In genomic region chr15:77958071-77958470, GRCm38 (mm10) we compare ENCODE assay signal across 20 mouse cellular contexts. TPM values are rescaled to one million over a fixed set of nuclear protein-coding genes. Genes with fewer than 3 reads are reported as not detected.
DNase-seq lines count a peak whose midpoint lies in the region; ATAC-seq and TF ChIP-seq lines count a peak whose summit lies in the region.
"Had no signal": no experiment of that assay in that cellular context is flagged by ENCODE, and none has a peak within 500 bp of the region (broad histone marks: within the 10 kb centered on the region; RNA-seq: fewer than 3 reads in every experiment).

No protein-coding gene starts in this region.

- TF ChIP-seq CTCF in heart, adult 2 months (IDR thresholded peaks at IDR 0.05), result no peak
- TF ChIP-seq CTCF in MEL (IDR thresholded peaks at IDR 0.05 in 2 of 3, conservative IDR thresholded peaks at IDR 0.05 in 1 of 3; ENCODE audit: control insufficient read depth in 1 of 3, insufficient read depth in 1 of 3, low read depth in 2 of 3, low read length in 3 of 3, poor library complexity in 1 of 3, severe bottlenecking in 1 of 3), result no peak

- intact Hi-C loops in heart, adult 2 months (cut with DNase I), result no loop called here

- no peak for TF ChIP-seq EP300 in heart, adult 2 months (IDR thresholded peaks at IDR 0.05; ENCODE audit: insufficient read depth, low read depth, low read length)
- no peak for TF ChIP-seq EP300 in MEL (IDR thresholded peaks at IDR 0.05; ENCODE audit: low read depth in 1 of 2, low read length in 2 of 2)

- H3K27ac ChIP-seq in heart, adult 2 months, result no peak overlapping the region
- H3K27ac ChIP-seq in MEL (ENCODE audit: control insufficient read depth, low read depth, low read length), result no peak overlapping the region
- H3K27ac ChIP-seq in hindbrain, embryonic 12.5 days, result no peak overlapping the region
- H3K27ac ChIP-seq: embryonic facial prominence, embryonic 12.5 days; forebrain, embryonic 15.5 days; hindbrain, embryonic 10.5 days; hindbrain, embryonic 15.5 days had no signal

- H3K36me3 ChIP-seq in heart, adult 2 months (ENCODE audit: control insufficient read depth, insufficient read depth, low read length), result no peaks in the 10 kb centered on the region
- H3K36me3 ChIP-seq in MEL (ENCODE audit: control insufficient read depth in 1 of 2, insufficient read depth in 2 of 2, low read length in 2 of 2), result peaks cover 6 to 8% of the 10 kb centered on the region in 2 experiments
- peaks cover 47% of the 10 kb centered on the region for H3K36me3 ChIP-seq in hindbrain, embryonic 12.5 days

- H3K27me3 ChIP-seq in heart, adult 2 months (ENCODE audit: control insufficient read depth, insufficient read depth, low read length), result peaks cover 6% of the 10 kb centered on the region
- H3K27me3 ChIP-seq in MEL (ENCODE audit: control insufficient read depth in 1 of 2, insufficient read depth in 2 of 2, low read length in 2 of 2), result no peaks in the 10 kb centered on the region
- H3K27me3 ChIP-seq in hindbrain, embryonic 12.5 days, result peaks cover 19% of the 10 kb centered on the region
- H3K27me3 ChIP-seq: forebrain, embryonic 15.5 days; hindbrain, embryonic 15.5 days; Patski had no signal

- 0 out of 2 replicates have a peak, but pooled peaks have one; percentile 8 for TF ChIP-seq POLR2A in heart, adult 2 months (IDR thresholded peaks at IDR 0.05; ENCODE audit: insufficient read depth, low read depth, low read length)
- TF ChIP-seq POLR2A in MEL (IDR thresholded peaks at IDR 0.05; ENCODE audit: control insufficient read depth in 1 of 2, insufficient read depth in 1 of 2, low read depth in 1 of 2, low read length in 2 of 2, poor library complexity in 1 of 2), result peak in 1 of 2 experiments; percentile 64; a peak in 2 of 4 replicates

- no peak overlapping the region for H3K4me3 ChIP-seq in heart, adult 2 months
- no peak overlapping the region for H3K4me3 ChIP-seq in MEL (ENCODE audit: control insufficient read depth in 1 of 2, insufficient read depth in 1 of 2, low read depth in 2 of 2, low read length in 2 of 2)
- no peak overlapping the region for H3K4me3 ChIP-seq in hindbrain, embryonic 12.5 days
- H3K4me3 ChIP-seq: embryonic facial prominence, embryonic 12.5 days; forebrain, embryonic 15.5 days; heart, embryonic 12.5 days; hindbrain, embryonic 10.5 days; hindbrain, embryonic 15.5 days had no signal

- H3K4me1 ChIP-seq in heart, adult 2 months (ENCODE audit: control insufficient read depth, insufficient read depth, low read length), result no peaks in the 10 kb centered on the region
- H3K4me1 ChIP-seq in MEL (ENCODE audit: control insufficient read depth in 1 of 2, insufficient read depth in 2 of 2, low read length in 2 of 2), result peaks cover 4 to 16% of the 10 kb centered on the region in 2 experiments; a peak in 3 of 4 replicates
- peaks cover 16% of the 10 kb centered on the region for H3K4me1 ChIP-seq in hindbrain, embryonic 12.5 days

- WGBS in heart, adult 2 months, result 52% methylated on average over 3 of the region's 3 CpGs
- 62% methylated on average over 3 of the region's 3 CpGs for WGBS in hindbrain, embryonic 12.5 days

- no peaks in the 10 kb centered on the region for H3K9me3 ChIP-seq in MEL (replicated peaks; ENCODE audit: insufficient read depth, low read length)
- no peaks in the 10 kb centered on the region for H3K9me3 ChIP-seq in hindbrain, embryonic 12.5 days (replicated peaks)
- H3K9me3 ChIP-seq: embryonic facial prominence, embryonic 12.5 days; forebrain, embryonic 15.5 days; heart, embryonic 12.5 days; hindbrain, embryonic 10.5 days; hindbrain, embryonic 15.5 days had no signal

- ATAC-seq in hindbrain, embryonic 12.5 days (ENCODE audit: low FRiP score), result no peak
- ATAC-seq: forebrain, embryonic 15.5 days; inflammation-experienced regulatory T-cells, adult 6 months; intestine, postnatal 0 days; Patski had no signal

- H3K79me2 ChIP-seq in heart, adult 2 months (replicated peaks; ENCODE audit: control insufficient read depth, insufficient read depth, low read length), result no peaks in the 10 kb centered on the region
- no peaks in the 10 kb centered on the region; the same call in none of the 2 replicates for H3K79me2 ChIP-seq in MEL (ENCODE audit: control insufficient read depth, insufficient read depth, low read length, poor library complexity)

- no peak overlapping the region for H3K4me2 ChIP-seq in hindbrain, embryonic 12.5 days (replicated peaks)
- H3K4me2 ChIP-seq: embryonic facial prominence, embryonic 12.5 days; forebrain, embryonic 15.5 days; heart, embryonic 12.5 days had no signal

- no peak for DNase-seq in heart, adult 2 months
- DNase-seq in heart, adult 9 months (ENCODE audit: low spot score in 2 of 2), result no peak
- peak; percentile 30 for DNase-seq in A20 (ENCODE audit: low read depth, low spot score)
- peak; percentile 60 for DNase-seq in MEL (ENCODE audit: low read depth, low spot score)
- DNase-seq in yolk sac, embryonic 10.5 days (ENCODE audit: low spot score), result peak; percentile 9
- DNase-seq in cerebellum, postnatal 14 days, result no peak
- DNase-seq: adrenal gland, adult 8-10 months; adrenal gland, postnatal 36 days; cerebellum, adult 2 months; cerebellum, postnatal 25 days; heart, adult 18-20 months had no signal

- H3K9ac ChIP-seq in heart, adult 2 months (ENCODE audit: low read depth, low read length), result no peak overlapping the region
- no peak overlapping the region for H3K9ac ChIP-seq in MEL (ENCODE audit: control insufficient read depth, low read depth, low read length, poor library complexity, severe bottlenecking)
- no peak overlapping the region for H3K9ac ChIP-seq in hindbrain, embryonic 12.5 days
- H3K9ac ChIP-seq: embryonic facial prominence, embryonic 12.5 days; forebrain, embryonic 15.5 days; heart, embryonic 12.5 days; hindbrain, embryonic 15.5 days had no signal

- no peak for TF ChIP-seq RAD21 in MEL (IDR thresholded peaks at IDR 0.05; ENCODE audit: low read depth, low read length)

TF ChIP-seq in MEL, 35 proteins besides CTCF, POLR2A, EP300 and RAD21:
- TF ChIP-seq POLR2AphosphoS2 (IDR thresholded peaks at IDR 0.05; ENCODE audit: low read length) (peak; percentile 90), SIN3A (IDR thresholded peaks at IDR 0.05; ENCODE audit: low read length) (no peak), RCOR1 (IDR thresholded peaks at IDR 0.05; ENCODE audit: low read depth, low read length) (peak; percentile 36; the same call in 1 of the 2 replicates), MAFK (IDR thresholded peaks at IDR 0.05; ENCODE audit: borderline replicate concordance, low read depth, low read length) (no peak), SMC3 (IDR thresholded peaks at IDR 0.05; ENCODE audit: low read depth, low read length) (0 out of 2 replicates have a peak, but pooled peaks have one; percentile 8), USF2 (IDR thresholded peaks at IDR 0.05; ENCODE audit: borderline replicate concordance in 1 of 2, insufficient read depth in 1 of 2, low read depth in 1 of 2, low read length in 2 of 2) (no peak), ZMIZ1 (IDR thresholded peaks at IDR 0.05; ENCODE audit: low read depth, low read length) (peak; percentile 49; the same call in 1 of the 2 replicates)
TF ChIP-seq in MEL: peak in this region for 4.

RNA-seq across cellular contexts. Expression of gene Foxred2, which starts 1.5 kb away (rescaled TPM):
- under 1 TPM; 0.39 to 0.84 TPM for total RNA-seq in heart, adult 2 months (2021)
- polyA plus RNA-seq in heart, adult 2 months (2012; rRNA removed), result 0.96 and 1.1 TPM in 2 replicates
- 6.3 and 9.9 TPM in 2 replicates for total RNA-seq in MEL (2012; rRNA removed)
- 10 to 100 TPM in 1 of 2 experiments, not detected in 1; 12.2 TPM for polyA plus RNA-seq in MEL (2012; ENCODE audit: insufficient read depth in 1 of 2, insufficient read length in 2 of 2, low read depth in 1 of 2, low replicate concordance in 2 of 2, missing spikeins in 1 of 2)
- 4.9 and 5.6 TPM in 2 replicates for polyA plus RNA-seq in hindbrain, embryonic 12.5 days (2016; fragmentation: Nextera tagmentation; extraction: Ambion mirVana)

RNA-seq across cellular contexts. Expression of gene Eif3d, which starts 12.5 kb away (rescaled TPM):
- total RNA-seq in heart, adult 2 months (2021), result 10 to 100 TPM; 62.6 to 64.4 TPM
- 69.5 and 87.6 TPM in 2 replicates for polyA plus RNA-seq in heart, adult 2 months (2012; rRNA removed)
- 507 and 521 TPM in 2 replicates for total RNA-seq in MEL (2012; rRNA removed)
- polyA plus RNA-seq in MEL (2012; ENCODE audit: insufficient read depth in 1 of 2, insufficient read length in 2 of 2, low read depth in 1 of 2, low replicate concordance in 2 of 2, missing spikeins in 1 of 2), result 100 to 1,000 TPM; 619 to 738 TPM
- 194 and 202 TPM in 2 replicates for polyA plus RNA-seq in hindbrain, embryonic 12.5 days (2016; fragmentation: Nextera tagmentation; extraction: Ambion mirVana)

RNA-seq across cellular contexts. Expression of gene Txn2, which starts 29.3 kb away (rescaled TPM):
- 100 to 1,000 TPM; 260 to 299 TPM for total RNA-seq in heart, adult 2 months (2021)
- polyA plus RNA-seq in heart, adult 2 months (2012; rRNA removed), result 403 and 411 TPM in 2 replicates
- 188 and 207 TPM in 2 replicates for total RNA-seq in MEL (2012; rRNA removed)
- polyA plus RNA-seq in MEL (2012; ENCODE audit: insufficient read depth in 1 of 2, insufficient read length in 2 of 2, low read depth in 1 of 2, low replicate concordance in 2 of 2, missing spikeins in 1 of 2), result 100 to 1,000 TPM; 114 to 416 TPM
- polyA plus RNA-seq in hindbrain, embryonic 12.5 days (2016; fragmentation: Nextera tagmentation; extraction: Ambion mirVana), result 191 and 206 TPM in 2 replicates

Comparison
In these comparisons a context has a peak if more than half of its experiments do, and no peak if none do; other contexts are left out.
1. DNase-seq: peak in A20 (single experiment), MEL (single experiment) and yolk sac, embryonic 10.5 days (single experiment); none in heart, adult 2 months (0 of 2), heart, adult 9 months (0 of 2) and cerebellum, postnatal 14 days (0 of 2).